Mouse (Mus musculus): ENCODE data around the gene H2-K1.

The H2-K1 gene

GRCm38 (mm10) chr17:33982136-33982535 is 18.0 kb downstream of the H2-K1 start:
- DNase-seq (ENCODE audit: low read depth), result peak; percentile 42

GRCm38 (mm10) chr17:33981192-33981909 is 18.8 kb downstream of the H2-K1 start:
- peak; percentile 92 for DNase-seq (ENCODE audit: low read depth)

DNA sequence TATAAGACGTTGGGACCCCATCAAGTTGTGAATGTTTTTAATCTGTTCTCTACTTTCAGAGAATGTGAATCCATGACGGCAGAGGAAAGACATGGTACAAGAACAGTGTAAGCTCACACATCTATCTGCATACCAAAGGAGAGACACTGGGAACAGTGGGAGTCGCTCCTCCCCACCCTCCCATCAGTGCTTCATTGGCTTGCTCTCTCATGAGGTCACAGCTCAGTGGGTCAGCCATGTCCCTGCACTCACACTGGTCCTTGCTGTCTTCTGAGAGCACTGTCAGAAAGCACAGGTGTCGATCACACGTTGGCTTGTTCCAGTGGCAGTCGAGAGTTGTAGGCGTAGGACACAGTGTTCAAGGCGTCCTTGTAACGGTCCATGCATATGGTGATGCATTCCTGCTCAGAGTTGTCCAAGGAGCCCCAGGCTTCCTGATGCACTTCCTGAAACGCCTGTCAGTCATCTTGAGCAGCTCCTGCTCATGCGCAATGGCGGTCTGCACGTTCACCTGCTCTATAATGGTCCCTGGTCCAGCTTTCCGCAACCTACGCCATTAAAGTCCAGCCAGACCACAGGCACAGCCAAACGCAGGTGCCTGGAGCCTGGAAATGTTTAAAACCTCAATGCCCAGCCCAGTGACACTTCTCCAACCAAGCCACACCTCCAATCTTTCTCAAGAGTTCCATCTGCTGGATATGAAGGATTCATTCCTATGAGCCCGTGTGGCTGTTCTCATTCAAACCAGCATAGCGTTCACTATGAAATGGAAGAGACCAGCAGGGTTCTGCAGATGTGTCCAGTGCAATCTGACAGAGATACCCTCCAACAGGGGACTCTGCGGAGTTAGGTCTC is 19.7 kb downstream of the H2-K1 start:
- DNase-seq (ENCODE audit: low read depth), result peak; percentile 42

- DNase-seq (ENCODE audit: low read depth), result no peak
These were observed 20.6 kb downstream of the H2-K1 start for GRCm38 (mm10) chr17:33979512-33980050.

- DNase-seq (ENCODE audit: low read depth), result peak; percentile 89
These were observed 21.5 kb downstream of the H2-K1 start for GRCm38 (mm10) chr17:33978631-33979031.

GRCm38 (mm10) chr17:33977861-33978557 is 22.1 kb downstream of the H2-K1 start:
- DNase-seq (ENCODE audit: low read depth), result no peak

- DNase-seq (ENCODE audit: low read depth), result no peak
These were observed 26.6 kb downstream of the H2-K1 start for GRCm38 (mm10) chr17:33973572-33973971.

DNA sequence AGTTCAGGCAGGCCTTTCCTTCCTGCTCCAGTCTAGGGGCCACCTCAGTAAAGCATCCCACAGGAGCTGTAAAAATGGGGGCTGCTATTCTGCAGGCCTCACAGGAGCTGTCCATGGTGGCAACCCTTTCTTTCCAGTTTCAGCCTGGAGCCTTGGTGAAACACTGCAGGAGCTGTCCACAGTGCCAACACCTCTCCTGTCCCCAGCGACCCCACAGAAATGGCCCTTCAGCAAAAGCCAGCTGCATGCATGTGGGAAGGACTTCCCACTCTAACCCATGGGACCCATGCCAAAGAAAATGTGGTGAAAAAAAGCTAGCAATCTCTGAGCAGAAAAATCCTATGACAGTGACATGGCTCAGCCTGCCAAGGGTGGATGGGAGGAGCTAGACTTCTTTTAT is 27.5 kb downstream of the H2-K1 start:
- peak; percentile 62 for DNase-seq (ENCODE audit: low read depth)

DNA sequence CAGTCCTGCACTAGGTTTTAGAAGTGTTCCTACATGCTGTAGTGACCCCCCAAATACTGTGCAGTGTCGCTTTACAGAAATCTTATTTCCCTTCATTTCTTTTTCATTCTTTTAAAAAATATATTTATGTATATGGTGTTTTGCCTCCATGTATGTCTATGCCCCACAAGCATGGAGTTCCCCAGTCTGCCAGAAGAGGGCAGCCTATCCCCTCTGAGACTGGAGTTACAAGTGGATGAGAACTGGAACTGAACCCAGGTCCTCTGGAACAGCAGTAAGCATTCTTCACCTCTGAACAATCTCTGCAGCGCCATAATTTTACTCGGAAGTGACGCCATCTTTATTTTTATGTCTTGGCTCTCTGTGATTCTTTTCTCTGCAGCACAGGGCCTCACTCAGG is 30.8 kb downstream of the H2-K1 start:
- no peak for DNase-seq (ENCODE audit: low read depth)

- peak; percentile 86 for DNase-seq (ENCODE audit: low read depth)
These were observed 31.2 kb downstream of the H2-K1 start for GRCm38 (mm10) chr17:33968927-33969326.

GRCm38 (mm10) chr17:33968489-33968888 is 31.7 kb downstream of the H2-K1 start:
- DNase-seq (ENCODE audit: low read depth), result peak; percentile 83

GRCm38 (mm10) chr17:33965846-33966550 is 34.1 kb downstream of the H2-K1 start:
- no peak for DNase-seq (ENCODE audit: low read depth)

GRCm38 (mm10) chr17:33965082-33965845 is 34.9 kb downstream of the H2-K1 start:
- DNase-seq (ENCODE audit: low read depth), result no peak

DNA sequence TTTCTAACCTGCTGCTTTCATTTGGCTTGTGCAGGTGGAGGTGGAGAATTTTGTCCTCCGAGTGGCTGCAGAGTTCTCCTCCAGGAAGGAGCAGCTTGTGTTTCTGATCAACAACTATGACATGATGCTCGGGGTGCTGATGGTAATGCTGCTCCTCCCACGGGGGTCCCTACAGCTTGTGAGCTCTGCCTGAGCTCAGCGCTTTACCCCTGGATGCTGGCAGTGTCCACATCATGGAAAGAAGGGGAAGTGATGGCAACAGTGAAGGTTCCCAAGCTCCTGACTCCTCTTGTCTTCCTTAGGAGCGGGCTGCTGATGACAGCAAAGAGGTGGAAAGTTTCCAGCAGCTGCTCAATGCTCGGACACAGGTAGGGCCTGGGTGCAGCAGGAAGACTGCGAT is 37.3 kb downstream of the H2-K1 start:
- DNase-seq (ENCODE audit: low read depth), result no peak

DNA sequence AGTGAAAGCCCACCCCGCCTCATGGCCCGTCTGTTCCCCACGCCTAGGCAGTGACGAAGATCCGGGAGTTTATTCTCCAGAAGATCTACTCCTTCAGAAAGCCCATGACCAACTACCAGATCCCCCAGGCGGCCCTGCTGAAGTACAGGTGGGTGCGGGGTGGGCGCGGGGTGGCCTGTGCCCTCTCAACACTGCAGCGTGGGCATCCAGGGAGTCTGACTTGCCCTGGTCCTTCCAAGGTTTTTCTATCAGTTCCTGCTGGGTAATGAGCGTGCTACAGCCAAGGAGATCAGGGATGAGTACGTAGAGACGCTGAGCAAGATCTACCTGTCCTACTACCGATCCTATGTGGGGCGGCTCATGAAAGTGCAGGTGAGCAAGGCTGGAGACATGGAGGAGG is 40.2 kb downstream of the H2-K1 start:
- DNase-seq (ENCODE audit: low read depth), result no peak

GRCm38 (mm10) chr17:33959135-33959534 is 41.0 kb downstream of the H2-K1 start:
- no peak for DNase-seq (ENCODE audit: low read depth)

GRCm38 (mm10) chr17:33958451-33958850 is 41.7 kb downstream of the H2-K1 start:
- DNase-seq (ENCODE audit: low read depth), result no peak

- DNase-seq (ENCODE audit: low read depth), result no peak
These were observed 42.7 kb downstream of the H2-K1 start for GRCm38 (mm10) chr17:33957493-33957892.

DNA sequence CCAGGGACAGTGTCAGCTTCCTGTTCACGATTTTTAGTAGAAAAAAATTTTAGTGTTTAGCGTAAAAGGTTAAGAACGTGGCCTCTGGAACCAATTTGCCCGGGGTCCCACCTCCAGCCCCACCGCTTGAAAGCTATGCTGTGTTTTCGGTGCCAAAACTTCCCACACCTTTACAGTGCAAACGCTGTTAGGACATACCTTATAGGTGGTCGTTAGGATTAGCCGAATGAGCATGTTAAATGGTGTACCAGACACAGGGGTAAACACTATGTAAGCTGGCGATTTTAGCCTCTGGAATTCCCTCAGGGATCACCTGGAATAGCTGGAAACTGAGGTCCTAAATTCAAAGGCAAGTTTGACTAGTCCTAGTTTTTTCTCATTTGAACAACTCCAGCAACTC is 43.8 kb downstream of the H2-K1 start:
- no peak for DNase-seq (ENCODE audit: low read depth)

DNA sequence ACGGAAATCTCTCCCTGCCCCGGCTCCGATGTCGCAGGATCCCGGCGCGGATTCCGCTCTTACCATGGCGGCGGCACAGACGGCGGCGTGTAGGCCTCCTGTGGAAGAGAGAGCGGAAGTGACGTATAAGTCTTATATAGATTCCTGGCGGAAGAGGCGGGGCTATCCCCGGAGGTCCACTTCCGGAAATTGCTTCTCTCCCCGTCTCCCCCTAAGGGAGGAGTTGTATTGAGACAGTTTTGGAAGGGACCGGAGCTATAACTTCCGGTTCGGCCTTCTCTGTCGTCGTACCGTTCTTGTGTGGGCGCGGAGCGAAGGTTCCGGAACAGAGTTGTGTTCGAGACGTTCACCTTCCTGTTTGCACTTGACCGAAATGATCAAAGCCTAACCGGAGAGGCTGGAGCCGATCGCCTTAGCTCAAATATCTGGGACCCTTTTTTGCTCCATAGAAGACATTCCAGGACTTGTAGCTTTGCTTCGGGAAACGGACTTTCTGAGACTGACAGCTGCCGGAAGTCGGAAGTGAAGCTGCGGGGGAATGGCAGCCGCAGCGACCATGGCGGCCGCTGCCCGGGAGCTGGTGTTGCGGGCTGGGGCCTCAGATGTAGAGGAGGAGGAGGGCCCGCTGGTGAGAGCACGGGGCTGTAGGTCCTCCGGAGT is 44.5 kb downstream of the H2-K1 start, which contains the start of the genes Vps52 and Rps18:
Gene Vps52, plus strand, starts transcription at position 258 of the 660 bp plus-strand sequence.
Gene Rps18, minus strand, starts transcription at position 447 of the 660 bp plus-strand sequence.
- peak; percentile 99 for DNase-seq (ENCODE audit: low read depth)

All from 416B (cell line).